Comparison of ENCODE assay signal across 8 mouse cellular contexts in the genomic region with DNA sequence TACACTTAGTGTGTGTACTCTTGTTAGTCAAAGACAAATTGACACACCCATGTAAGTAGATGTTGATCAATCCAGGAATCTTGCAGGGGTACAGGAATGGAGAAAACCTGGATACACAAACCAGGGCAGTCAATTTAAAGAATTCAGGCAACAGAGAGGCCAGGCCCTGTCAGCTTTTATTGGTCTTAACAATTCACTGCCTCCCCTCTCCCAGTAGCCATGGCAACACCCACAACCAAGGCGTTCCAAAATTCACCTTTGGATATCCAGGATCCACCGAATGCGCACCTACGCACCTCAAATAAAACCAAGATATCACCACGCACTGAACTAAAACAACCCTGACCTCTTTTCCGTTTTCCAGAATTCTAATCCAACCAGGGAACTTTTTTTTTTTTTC. TPM values are rescaled to one million over a fixed set of nuclear protein-coding genes. Genes with fewer than 3 reads are reported as not detected.
DNase-seq lines count a peak whose midpoint lies in the region; ATAC-seq lines count a peak whose summit lies in the region.

No protein-coding gene starts in this region.

- H3K27ac ChIP-seq in forebrain, embryonic 13.5 days, result peak overlapping the region; percentile 99
- H3K27ac ChIP-seq in midbrain, embryonic 15.5 days, result peak overlapping the region; percentile 97

- H3K27me3 ChIP-seq in forebrain, embryonic 13.5 days, result no peaks in the 10 kb centered on the region
- no peaks in the 10 kb centered on the region for H3K27me3 ChIP-seq in midbrain, embryonic 15.5 days (replicated peaks)

- 4% methylated on average over 6 of the region's 6 CpGs for WGBS in forebrain, embryonic 13.5 days
- 3% methylated on average over 6 of the region's 6 CpGs for WGBS in midbrain, embryonic 15.5 days

- H3K9me3 ChIP-seq in forebrain, embryonic 13.5 days (replicated peaks), result peaks cover 3% of the 10 kb centered on the region; the same call in 1 of the 2 replicates
- no peaks in the 10 kb centered on the region for H3K9me3 ChIP-seq in midbrain, embryonic 15.5 days

- H3K4me1 ChIP-seq in forebrain, embryonic 13.5 days, result peaks cover 21% of the 10 kb centered on the region
- H3K4me1 ChIP-seq in midbrain, embryonic 15.5 days, result peaks cover 18% of the 10 kb centered on the region

- ATAC-seq in forebrain, embryonic 13.5 days, result no peak
- no peak for ATAC-seq in midbrain, embryonic 15.5 days (replicated peaks)

- H3K4me2 ChIP-seq in forebrain, embryonic 13.5 days, result peak overlapping the region; percentile 76
- H3K4me2 ChIP-seq in midbrain, embryonic 15.5 days, result peak overlapping the region; percentile 68

- peak overlapping the region; percentile 87 for H3K9ac ChIP-seq in forebrain, embryonic 13.5 days
- H3K9ac ChIP-seq in midbrain, embryonic 15.5 days, result peak overlapping the region; percentile 63

- no peaks in the 10 kb centered on the region for H3K36me3 ChIP-seq in forebrain, embryonic 13.5 days (ENCODE audit: poor library complexity, severe bottlenecking)
- no peaks in the 10 kb centered on the region for H3K36me3 ChIP-seq in midbrain, embryonic 15.5 days (replicated peaks)

- peak; percentile 35 for DNase-seq in kidney, adult 11 months
- DNase-seq in kidney, postnatal 14 days, result no peak
- peak; percentile 86 for DNase-seq in brain, adult 2 months (ENCODE audit: low read depth, low spot score)
- peak; percentile 27 to 43 for DNase-seq in kidney, postnatal 36 days
- no peak for DNase-seq in urinary bladder, adult 18-20 months (ENCODE audit: low spot score in 2 of 2)
- no peak for DNase-seq in B cell, adult 2 months

- H3K4me3 ChIP-seq in forebrain, embryonic 13.5 days, result peak overlapping the region; percentile 62
- peak overlapping the region; percentile 53 for H3K4me3 ChIP-seq in midbrain, embryonic 15.5 days

RNA-seq across cellular contexts. Expression of a gene that starts 12.9 kb away (rescaled TPM):
- polyA plus RNA-seq in forebrain, embryonic 13.5 days (2015; fragmentation: Nextera tagmentation; extraction: Ambion mirVana), result 1,816 and 2,096 TPM in 2 replicates
- polyA plus RNA-seq in midbrain, embryonic 15.5 days (2015; fragmentation: Nextera tagmentation; extraction: Ambion mirVana), result 2,307 and 2,436 TPM in 2 replicates

RNA-seq across cellular contexts. Expression of a gene that starts 26.9 kb away (rescaled TPM):
- polyA plus RNA-seq in forebrain, embryonic 13.5 days (2015; fragmentation: Nextera tagmentation; extraction: Ambion mirVana), result 14.6 and 15.7 TPM in 2 replicates
- polyA plus RNA-seq in midbrain, embryonic 15.5 days (2015; fragmentation: Nextera tagmentation; extraction: Ambion mirVana), result 12.2 and 14.1 TPM in 2 replicates

Comparison
In these comparisons a context has a peak if more than half of its experiments do, and no peak if none do; other contexts are left out.
1. DNase-seq: peak in kidney, adult 11 months (single experiment), brain, adult 2 months (single experiment) and kidney, postnatal 36 days (2 of 2); none in kidney, postnatal 14 days (single experiment), urinary bladder, adult 18-20 months (0 of 2) and B cell, adult 2 months (0 of 2).